Mouse (Mus musculus): ENCODE measurements around the gene Mat2b.

DNA sequence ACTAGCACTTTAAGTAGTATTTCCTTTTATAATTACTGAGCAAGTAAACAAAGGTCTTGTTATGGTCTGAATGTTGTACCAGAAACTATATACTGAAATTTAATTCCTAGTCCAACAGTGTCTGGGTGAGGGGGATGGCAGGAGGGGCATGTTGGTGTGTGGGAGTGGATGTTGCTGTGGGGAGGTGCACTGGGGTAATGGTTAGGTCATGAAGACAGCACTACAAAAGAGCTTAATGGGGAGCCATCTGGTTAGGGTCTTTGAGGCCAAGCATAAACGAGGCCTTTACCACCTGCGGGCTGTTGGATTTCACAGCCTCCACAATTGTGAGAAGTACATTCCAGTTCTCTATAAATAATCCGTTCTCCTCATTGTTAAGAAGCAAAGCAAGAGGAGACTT is 11.7 kb downstream of the Mat2b start:
- TF ChIP-seq CTCF (IDR thresholded peaks at IDR 0.05; ENCODE audit: low read depth, low read length) (no peak), GATA1 (IDR thresholded peaks at IDR 0.05; ENCODE audit: borderline replicate concordance, low read length) (no peak), TAL1 (conservative IDR thresholded peaks at IDR 0.05; ENCODE audit: low read depth, low read length) (no peak), POLR2AphosphoS5 (IDR thresholded peaks at IDR 0.05; ENCODE audit: insufficient replicate concordance, low read depth, low read length) (no peak)
